Mouse (Mus musculus) stomach, postnatal 0 days (tissue): ENCODE data around the gene Rnf167. TPM values are rescaled to one million over a fixed set of nuclear protein-coding genes. Genes with fewer than 3 reads are reported as not detected.

Experiments
- ATAC-seq: fragments of 200-750 bp; cut with Nextera tagmentation; 2 replicates; pipeline ENCODE4 v1.8.0; 2017; ENCODE audit not compliant: low FRiP score, low TSS enrichment
- DNase-seq: peaks from one replicate; pipeline ENCODE4 v3.0.0-alpha.2; 2016; ENCODE audit warnings: low spot score
- H3K27ac ChIP-seq: fragments of 300-500 bp; sonication (generic); replicated peaks from 2 replicates; pipeline ENCODE4 v1.5.1; 2014; ENCODE audit warnings: mild to moderate bottlenecking, control low read depth
- H3K27me3 ChIP-seq: fragments of 300-500 bp; sonication (generic); 2 replicates; pipeline ENCODE4 v1.6.1; 2014; ENCODE audit warnings: low read length; ENCODE audit not compliant: control insufficient read depth, insufficient read depth
- H3K36me3 ChIP-seq: fragments of 300-500 bp; sonication (generic); 2 replicates; pipeline ENCODE4 v1.6.1; 2014; ENCODE audit warnings: low read length, mixed read lengths; ENCODE audit not compliant: control insufficient read depth, insufficient read depth
- H3K4me1 ChIP-seq: fragments of 300-500 bp; sonication (generic); replicated peaks from 2 replicates; pipeline ENCODE4 v1.6.1; 2014; ENCODE audit warnings: antibody characterized with exemption; ENCODE audit not compliant: control insufficient read depth, insufficient read depth
- H3K4me2 ChIP-seq: fragments of 300-500 bp; sonication (generic); replicated peaks from 2 replicates; pipeline ENCODE4 v1.6.1; 2014; ENCODE audit warnings: low read depth, mild to moderate bottlenecking, control low read depth, moderate library complexity
- H3K4me3 ChIP-seq: fragments of 300-500 bp; sonication (generic); 2 replicates; pipeline ENCODE4 v1.5.1; 2014; ENCODE audit warnings: low read depth, low read length, control low read depth
- H3K9ac ChIP-seq: fragments of 300-500 bp; sonication (generic); 2 replicates; pipeline ENCODE4 v1.6.1; 2014; ENCODE audit warnings: mild to moderate bottlenecking, low read length, control low read depth, mixed read lengths
- H3K9me3 ChIP-seq: fragments of 300-500 bp; sonication (generic); 2 replicates; pipeline ENCODE4 v1.6.1; 2016; ENCODE audit warnings: low read length; ENCODE audit not compliant: control insufficient read depth
- CTCF ChIP-seq: IDR thresholded peaks from 2 replicates; pipeline ENCODE4 v1.5.1; 2016; ENCODE audit warnings: antibody characterized with exemption, low read depth, mild to moderate bottlenecking, moderate library complexity
- EP300 ChIP-seq: optimal IDR thresholded peaks from 2 replicates; pipeline ENCODE3; 2016; ENCODE audit warnings: antibody characterized with exemption
- WGBS: fragments of 180-500 bp; shearing (Covaris S2); extraction: QIAGEN DNeasy Blood & Tissue Kit; methylation state at CpG from one replicate; pipeline ENCODE4 v1.1.7; 2014; 5-methylcytosine and 5-hydroxymethylcytosine counted together
- polyA plus RNA-seq: library from polyadenylated mRNA; unstranded; fragments of >200 nt; fragmentation: Nextera tagmentation; extraction: Ambion mirVana; gene quantifications from 2 replicates; pipeline ENCODE4 v1.2.1, GENCODE M21; 2015

The Rnf167 gene
- polyA plus RNA-seq, 1 experiment from 2014 or later = 62.8 TPM

DNA sequence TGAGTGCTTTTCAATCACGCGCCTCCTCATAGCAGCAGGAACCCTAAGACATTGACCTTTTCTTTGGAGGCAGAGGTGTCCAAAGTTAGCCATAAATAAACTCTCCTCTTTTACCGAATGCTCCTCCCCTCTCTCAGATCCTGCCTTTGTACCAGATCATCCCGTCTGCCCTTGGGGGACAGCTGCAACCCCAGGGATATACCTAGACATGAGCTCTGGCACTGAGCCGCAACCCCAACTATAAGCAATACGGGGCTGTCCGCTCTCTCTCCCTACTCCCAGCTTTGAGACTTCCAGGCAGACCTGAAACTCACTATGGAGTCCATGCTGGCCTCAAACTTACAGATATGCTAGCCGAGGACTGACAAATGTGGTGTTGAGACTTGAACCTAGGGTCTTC lies 19.7 kb downstream of the Rnf167 start:
- H3K4me1 ChIP-seq = 0 out of 2 replicates have a peak, but pooled peaks cover 4% of the 10 kb centered on the region
- no peak for ATAC-seq
- H3K27ac ChIP-seq = no peak overlapping the region
- no peaks in the 10 kb centered on the region for H3K9me3 ChIP-seq
- no peak overlapping the region for H3K4me3 ChIP-seq
- no peak overlapping the region for H3K4me2 ChIP-seq
- H3K27me3 ChIP-seq = no peaks in the 10 kb centered on the region
- H3K9ac ChIP-seq = no peak overlapping the region
- WGBS = 91% methylated on average over 8 of the region's 8 CpGs
- DNase-seq = no peak
- TF ChIP-seq CTCF (no peak), EP300 (no peak)
- H3K36me3 ChIP-seq = peaks cover 17% of the 10 kb centered on the region

DNA sequence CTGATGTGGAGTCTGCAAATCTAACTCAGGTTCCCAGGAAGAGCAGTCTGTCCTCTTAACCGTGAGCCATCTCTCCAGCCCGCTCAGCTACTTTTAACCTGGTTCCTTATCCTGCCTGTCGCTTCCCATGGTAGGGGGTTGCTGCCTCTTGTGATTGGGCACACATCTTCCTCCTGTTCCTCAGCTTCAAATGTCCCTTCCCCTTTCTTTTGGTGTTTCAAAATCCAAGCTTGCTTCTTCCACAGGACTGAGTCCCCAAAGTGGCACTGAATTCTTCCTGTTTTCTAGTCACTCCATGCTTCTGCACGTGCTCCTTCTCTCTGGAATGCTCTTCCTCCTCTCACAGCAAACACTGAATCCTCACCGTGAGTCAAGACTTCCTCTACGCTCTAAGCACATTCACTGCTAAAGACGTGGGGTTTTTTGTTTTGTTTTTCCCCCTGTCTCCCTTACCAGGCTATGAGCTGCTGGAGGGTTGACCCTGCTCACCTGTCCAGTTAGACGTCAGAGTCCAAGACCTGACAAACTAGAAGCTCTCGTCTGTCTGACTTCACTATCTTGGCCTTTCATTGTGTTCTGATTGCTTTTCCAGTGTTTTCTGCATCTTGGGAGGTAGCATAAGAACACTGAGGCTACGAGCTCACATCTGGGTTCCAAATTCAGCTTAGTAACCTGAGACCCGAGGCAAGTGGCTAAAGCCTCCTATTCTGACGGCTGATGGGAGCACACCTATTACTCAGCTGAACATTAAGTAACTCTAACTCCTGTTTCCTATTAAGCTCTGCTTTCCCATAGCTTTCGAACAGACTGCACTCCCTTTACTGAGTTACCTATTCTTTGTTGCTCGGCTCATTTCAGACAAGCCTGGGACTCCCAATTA lies 20.5 kb downstream of the Rnf167 start:
- peak overlapping the region; percentile 65 for H3K4me3 ChIP-seq
- DNase-seq (no peak), ATAC-seq (no peak)
- peaks cover 13% of the 10 kb centered on the region for H3K36me3 ChIP-seq
- H3K27ac ChIP-seq = peak overlapping the region; percentile 79
- H3K27me3 ChIP-seq = no peaks in the 10 kb centered on the region
- no peaks in the 10 kb centered on the region for H3K9me3 ChIP-seq
- 43% methylated on average over 14 of the region's 14 CpGs for WGBS
- H3K4me1 ChIP-seq = 0 out of 2 replicates have a peak, but pooled peaks cover 4% of the 10 kb centered on the region
- H3K9ac ChIP-seq = no peak overlapping the region; the same call in 1 of the 2 replicates
- TF ChIP-seq CTCF = no peak
- TF ChIP-seq EP300 = no peak
- peak overlapping the region; percentile 61 for H3K4me2 ChIP-seq

- H3K9me3 ChIP-seq = no peaks in the 10 kb centered on the region
- WGBS = under 1% methylated on average over 15 of the region's 15 CpGs
- TF ChIP-seq EP300 (no peak), CTCF (0 out of 2 replicates have a peak, but pooled peaks have one; percentile 0)
- H3K27me3 ChIP-seq = no peaks in the 10 kb centered on the region
- peak overlapping the region; percentile 79 for H3K27ac ChIP-seq
- peak overlapping the region; percentile 61 for H3K4me2 ChIP-seq
- H3K9ac ChIP-seq = peak overlapping the region; percentile 50
- H3K4me3 ChIP-seq = peak overlapping the region; percentile 65
- H3K36me3 ChIP-seq = peaks cover 13% of the 10 kb centered on the region
- DNase-seq (peak; percentile 84), ATAC-seq (peak; percentile 63)
- H3K4me1 ChIP-seq = 0 out of 2 replicates have a peak, but pooled peaks cover 4% of the 10 kb centered on the region
Observed at GRCm38 (mm10) chr11:70668335-70668770, 21.3 kb downstream of the Rnf167 start.

DNA sequence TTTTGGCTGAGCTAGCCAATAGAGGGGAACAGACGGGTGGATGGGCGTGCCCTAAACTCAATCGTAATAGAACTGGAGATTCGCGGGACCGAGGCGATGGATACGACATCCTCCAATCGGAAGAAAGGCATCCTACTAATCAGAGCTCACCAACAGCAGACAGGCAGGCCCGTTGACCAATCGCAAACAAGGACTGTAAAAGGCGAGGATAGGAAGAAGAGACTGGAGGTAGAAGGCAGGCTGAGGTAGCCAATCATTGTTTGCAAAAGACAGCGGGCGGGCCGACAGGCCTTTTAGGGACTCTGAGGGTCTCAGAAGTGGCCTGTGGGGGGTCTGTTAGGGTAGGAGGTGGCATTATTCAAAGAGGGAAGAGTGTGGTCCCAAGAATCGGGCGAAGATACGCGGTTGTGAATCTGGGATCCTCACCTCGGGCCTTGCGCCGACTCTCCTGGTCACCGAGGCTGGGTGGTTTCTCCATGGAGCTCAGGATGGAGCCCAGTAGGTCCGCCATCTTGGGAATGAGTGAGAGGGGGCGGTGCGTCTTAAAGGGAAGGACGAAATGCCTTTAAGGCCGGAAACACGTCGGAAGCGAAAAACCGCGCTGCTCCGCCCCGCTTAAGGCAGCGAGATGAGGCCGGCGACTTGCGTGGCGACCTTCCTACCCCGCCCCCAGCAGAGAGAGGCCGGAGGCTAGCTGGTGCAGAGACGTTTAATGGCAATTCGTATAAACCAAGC lies 21.9 kb downstream of the Rnf167 start, which contains the start of gene Spag7:
Spag7 (minus strand) TSS at position 646 of the 735 bp plus-strand sequence.
- ATAC-seq = peak; percentile 96
- no peaks in the 10 kb centered on the region for H3K9me3 ChIP-seq
- H3K4me2 ChIP-seq = peak within 1 kb of the TSS; percentile 78
- H3K27ac ChIP-seq = peak within 1 kb of the TSS; percentile 96
- peaks cover 9% of the 10 kb centered on the region for H3K36me3 ChIP-seq
- H3K27me3 ChIP-seq = no peaks in the 10 kb centered on the region
- peak; percentile 97 for DNase-seq
- peak within 1 kb of the TSS; percentile 67 for H3K9ac ChIP-seq
- peak within 1 kb of the TSS; percentile 65 for H3K4me3 ChIP-seq
- under 1% methylated on average over 43 of the region's 44 CpGs for WGBS
- TF ChIP-seq EP300 (peak; percentile 77), CTCF (no peak; the same call in 1 of the 2 replicates)
- H3K4me1 ChIP-seq = 0 out of 2 replicates have a peak, but pooled peaks cover 4% of the 10 kb centered on the region

GRCm38 (mm10) chr11:70669582-70670345 lies 22.7 kb downstream of the Rnf167 start:
- Histone ChIP-seq H3K4me3 (peak overlapping the region; percentile 65), H3K4me1 (0 out of 2 replicates have a peak, but pooled peaks cover 4% of the 10 kb centered on the region), H3K9ac (peak overlapping the region; percentile 67), H3K36me3 (peaks cover 3% of the 10 kb centered on the region; the same call in 1 of the 2 replicates), H3K27me3 (no peaks in the 10 kb centered on the region), H3K9me3 (no peaks in the 10 kb centered on the region), H3K27ac (peak overlapping the region; percentile 96), H3K4me2 (peak overlapping the region; percentile 78)
- TF ChIP-seq CTCF (peak; percentile 72), EP300 (no peak)
- WGBS = under 1% methylated on average over 30 of the region's 31 CpGs
- peak; percentile 9 for ATAC-seq
- peak; percentile 72 for DNase-seq
